Mouse (Mus musculus) limb, embryonic 11.5 days (tissue): ENCODE measurements around the gene Slc25a11. TPM values are rescaled to one million over a fixed set of nuclear protein-coding genes. Genes with fewer than 3 reads are reported as not detected.
A peak's percentile ranks its signal among the peaks of the same experiment; 100 is the strongest.

Experiments
- ATAC-seq: fragments of 200-750 bp; cut with Nextera tagmentation; 2 replicates; pipeline ENCODE4 v1.8.0; 2017; ENCODE audit warnings: low read depth; ENCODE audit not compliant: insufficient number of reproducible peaks, low FRiP score, low TSS enrichment
- DNase-seq: peaks from one replicate; pipeline ENCODE4 v3.0.0-alpha.2; 2015; ENCODE audit warnings: low spot score
- H3K27ac ChIP-seq: fragments of 300-500 bp; sonication (generic); replicated peaks from 2 replicates; pipeline ENCODE4 v1.5.1; 2014; ENCODE audit warnings: low read depth, mild to moderate bottlenecking, low read length
- H3K27me3 ChIP-seq: fragments of 300-500 bp; sonication (generic); 2 replicates; pipeline ENCODE4 v1.6.1; 2014; ENCODE audit warnings: mild to moderate bottlenecking, low read length, mixed read lengths; ENCODE audit not compliant: control insufficient read depth, insufficient read depth
- H3K36me3 ChIP-seq: fragments of 300-500 bp; sonication (generic); 2 replicates; pipeline ENCODE4 v1.6.1; 2014; ENCODE audit warnings: mild to moderate bottlenecking, low read length, moderate library complexity, mixed read lengths; ENCODE audit not compliant: control insufficient read depth, insufficient read depth
- H3K4me1 ChIP-seq: fragments of 300-500 bp; sonication (generic); 2 replicates; pipeline ENCODE4 v1.6.1; 2014; ENCODE audit warnings: low read length, mixed read lengths; ENCODE audit not compliant: control insufficient read depth, insufficient read depth
- H3K4me2 ChIP-seq: fragments of 300-500 bp; sonication (generic); 2 replicates; pipeline ENCODE4 v1.6.1; 2014; ENCODE audit warnings: low read depth, mild to moderate bottlenecking, moderate library complexity; ENCODE audit not compliant: severe bottlenecking
- H3K4me3 ChIP-seq: fragments of 300-500 bp; sonication (generic); 2 replicates; pipeline ENCODE4 v1.5.1; 2014; ENCODE audit warnings: low read depth, low read length
- H3K9ac ChIP-seq: fragments of 300-500 bp; sonication (generic); 2 replicates; pipeline ENCODE4 v1.6.1; 2014; ENCODE audit warnings: mild to moderate bottlenecking, low read length
- H3K9me3 ChIP-seq: fragments of 300-500 bp; sonication (generic); 2 replicates; pipeline ENCODE4 v1.6.1; 2016; ENCODE audit warnings: low read length; ENCODE audit not compliant: control insufficient read depth
- WGBS: fragments of 180-500 bp; shearing (Covaris S2); extraction: QIAGEN DNeasy Blood & Tissue Kit; methylation state at CpG from one replicate; pipeline ENCODE4 v1.1.7; 2014; 5-methylcytosine and 5-hydroxymethylcytosine counted together
- polyA plus RNA-seq: library from polyadenylated mRNA; unstranded; fragments of >200 nt; fragmentation: Nextera tagmentation; extraction: Ambion mirVana; gene quantifications from 2 replicates; pipeline ENCODE4 v1.2.1, GENCODE M21; 2014

Slc25a11 gene
- polyA plus RNA-seq, 1 experiment from 2014 or later, result 148 TPM

GRCm38 (mm10) chr11:70664741-70665140 is 17.5 kb upstream of the Slc25a11 start:
- Histone ChIP-seq H3K4me1 (peaks cover 9% of the 10 kb centered on the region; the same call in 1 of the 2 replicates), H3K27ac (no peak overlapping the region), H3K9ac (no peak overlapping the region), H3K27me3 (no peaks in the 10 kb centered on the region), H3K4me2 (no peak overlapping the region), H3K36me3 (peaks cover 19% of the 10 kb centered on the region), H3K9me3 (no peaks in the 10 kb centered on the region), H3K4me3 (no peak overlapping the region)
- no peak for DNase-seq
- ATAC-seq, result no peak
- 93% methylated on average over 9 of the region's 9 CpGs for WGBS

GRCm38 (mm10) chr11:70663957-70664356 is 16.7 kb upstream of the Slc25a11 start:
- ATAC-seq (no peak), DNase-seq (no peak)
- no peak overlapping the region for H3K9ac ChIP-seq
- H3K27ac ChIP-seq, result no peak overlapping the region
- H3K36me3 ChIP-seq, result peaks cover 19% of the 10 kb centered on the region
- H3K4me2 ChIP-seq, result no peak overlapping the region
- H3K4me1 ChIP-seq, result peaks cover 9% of the 10 kb centered on the region; the same call in 1 of the 2 replicates
- 90% methylated on average over 6 of the region's 6 CpGs for WGBS
- no peaks in the 10 kb centered on the region for H3K9me3 ChIP-seq
- H3K27me3 ChIP-seq, result no peaks in the 10 kb centered on the region
- H3K4me3 ChIP-seq, result no peak overlapping the region

- no peaks in the 10 kb centered on the region for H3K27me3 ChIP-seq
- 94% methylated on average over 8 of the region's 8 CpGs for WGBS
- no peak overlapping the region for H3K27ac ChIP-seq
- peaks cover 19% of the 10 kb centered on the region for H3K36me3 ChIP-seq
- H3K4me1 ChIP-seq, result peaks cover 10% of the 10 kb centered on the region; the same call in 1 of the 2 replicates
- no peak overlapping the region for H3K4me3 ChIP-seq
- no peaks in the 10 kb centered on the region for H3K9me3 ChIP-seq
- DNase-seq (no peak), ATAC-seq (no peak)
- no peak overlapping the region for H3K9ac ChIP-seq
- H3K4me2 ChIP-seq, result no peak overlapping the region
Measured at GRCm38 (mm10) chr11:70663101-70663500, 15.8 kb upstream of the Slc25a11 start.

- no peaks in the 10 kb centered on the region for H3K9me3 ChIP-seq
- H3K4me1 ChIP-seq, result peaks cover 22% of the 10 kb centered on the region
- no peak overlapping the region for H3K27ac ChIP-seq
- no peak overlapping the region for H3K4me2 ChIP-seq
- no peak for DNase-seq
- ATAC-seq, result no peak
- H3K27me3 ChIP-seq, result no peaks in the 10 kb centered on the region
- no peak overlapping the region for H3K9ac ChIP-seq
- WGBS, result 83% methylated on average over 8 of the region's 8 CpGs
- H3K36me3 ChIP-seq, result peaks cover 16% of the 10 kb centered on the region
- no peak overlapping the region for H3K4me3 ChIP-seq
Measured at GRCm38 (mm10) chr11:70660571-70660970, 13.3 kb upstream of the Slc25a11 start.

- 73% methylated on average over 8 of the region's 8 CpGs for WGBS
- Histone ChIP-seq H3K36me3 (peaks cover 6% of the 10 kb centered on the region), H3K9me3 (no peaks in the 10 kb centered on the region), H3K4me3 (no peak overlapping the region), H3K27ac (no peak overlapping the region), H3K4me2 (no peak overlapping the region), H3K27me3 (no peaks in the 10 kb centered on the region), H3K9ac (no peak overlapping the region), H3K4me1 (peaks cover 22% of the 10 kb centered on the region)
- ATAC-seq, result no peak
- no peak for DNase-seq
Measured at GRCm38 (mm10) chr11:70658942-70659341, 11.7 kb upstream of the Slc25a11 start.

- 80% methylated on average over 5 of the region's 5 CpGs for WGBS
- H3K4me3 ChIP-seq, result no peak overlapping the region
- H3K9ac ChIP-seq, result no peak overlapping the region
- H3K4me1 ChIP-seq, result peaks cover 22% of the 10 kb centered on the region
- peaks cover 4% of the 10 kb centered on the region; the same call in 1 of the 2 replicates for H3K36me3 ChIP-seq
- ATAC-seq (no peak), DNase-seq (no peak)
- H3K27me3 ChIP-seq, result no peaks in the 10 kb centered on the region
- no peak overlapping the region for H3K4me2 ChIP-seq
- H3K27ac ChIP-seq, result no peak overlapping the region
- no peaks in the 10 kb centered on the region for H3K9me3 ChIP-seq
Measured at GRCm38 (mm10) chr11:70658521-70658920, 11.2 kb upstream of the Slc25a11 start.

GRCm38 (mm10) chr11:70657991-70658390 is 10.7 kb upstream of the Slc25a11 start:
- DNase-seq, result no peak

GRCm38 (mm10) chr11:70657573-70657972 is 10.3 kb upstream of the Slc25a11 start:
- DNase-seq (no peak), ATAC-seq (no peak)
- Histone ChIP-seq H3K4me1 (peaks cover 25% of the 10 kb centered on the region), H3K4me2 (peak overlapping the region; percentile 96), H3K27ac (peak overlapping the region; percentile 97), H3K27me3 (no peaks in the 10 kb centered on the region), H3K36me3 (peaks cover 5% of the 10 kb centered on the region; the same call in 1 of the 2 replicates), H3K9me3 (no peaks in the 10 kb centered on the region), H3K9ac (no peak overlapping the region), H3K4me3 (no peak overlapping the region)
- WGBS, result 56% methylated on average over 6 of the region's 6 CpGs

More at GRCm38 (mm10) chr11:70657991-70658390, 10.7 kb upstream of the Slc25a11 start:
- ATAC-seq, result no peak
- Histone ChIP-seq H3K27ac (peak overlapping the region; percentile 97), H3K4me1 (peaks cover 22% of the 10 kb centered on the region), H3K4me3 (no peak overlapping the region), H3K27me3 (no peaks in the 10 kb centered on the region), H3K9me3 (no peaks in the 10 kb centered on the region), H3K4me2 (peak overlapping the region; percentile 96; the same call in 1 of the 2 replicates), H3K9ac (no peak overlapping the region), H3K36me3 (peaks cover 4% of the 10 kb centered on the region; the same call in 1 of the 2 replicates)
- 61% methylated on average over 9 of the region's 9 CpGs for WGBS

- H3K4me2 ChIP-seq, result peak within 1 kb of the TSS; percentile 96
- no peaks in the 10 kb centered on the region for H3K27me3 ChIP-seq
- no peaks in the 10 kb centered on the region for H3K9me3 ChIP-seq
- 2% methylated on average over 3 of the region's 3 CpGs for WGBS
- H3K36me3 ChIP-seq, result peaks cover 6% of the 10 kb centered on the region
- peak within 1 kb of the TSS; percentile 98 for H3K9ac ChIP-seq
- 0 out of 2 replicates have a peak, but pooled peaks have one; percentile 18 for ATAC-seq
- H3K4me3 ChIP-seq, result peak within 1 kb of the TSS; percentile 100
- peak within 1 kb of the TSS; percentile 97 for H3K27ac ChIP-seq
- H3K4me1 ChIP-seq, result peaks cover 27% of the 10 kb centered on the region
- DNase-seq, result no peak
Measured at GRCm38 (mm10) chr11:70656964-70657363, 9.7 kb upstream of the Slc25a11 start, which contains the start of gene Eno3. Gene Eno3, plus strand, starts transcription at chr11:70657202.
